Comparison of ENCODE assay signal across 10 mouse cellular contexts in the genomic region with DNA sequence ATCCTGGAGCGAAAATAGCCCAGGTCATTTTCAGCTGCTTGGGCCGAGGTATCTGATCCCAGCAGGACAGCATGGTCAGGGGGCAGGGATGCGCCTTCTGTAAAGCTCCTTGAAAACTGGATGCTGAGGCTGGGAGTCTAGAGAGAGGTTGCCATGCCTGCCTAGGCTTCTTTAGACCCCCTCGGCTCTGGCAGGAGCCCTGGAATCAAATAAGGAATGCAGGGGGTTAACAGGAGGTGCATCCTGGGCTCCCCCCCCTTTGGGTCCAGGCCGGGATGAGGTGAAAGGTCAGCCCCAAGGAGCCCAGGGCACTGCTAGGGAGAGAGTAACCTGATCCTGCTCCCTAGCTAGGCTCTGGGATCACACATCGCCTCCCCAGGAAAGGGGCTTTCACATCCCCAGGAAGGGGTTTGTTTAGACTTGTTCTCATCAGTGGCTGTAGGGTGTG. TPM values are rescaled to one million over a fixed set of nuclear protein-coding genes. Genes with fewer than 3 reads are reported as not detected.
DNase-seq lines count a peak whose midpoint lies in the region; ATAC-seq and TF ChIP-seq lines count a peak whose summit lies in the region.
"Had no signal": no experiment of that assay in that cellular context is flagged by ENCODE, and none has a peak within 500 bp of the region (broad histone marks: within the 10 kb centered on the region; RNA-seq: fewer than 3 reads in every experiment).

No protein-coding gene starts in this region.

- peaks cover 96% of the 10 kb centered on the region for H3K4me1 ChIP-seq in forebrain, embryonic 13.5 days
- H3K4me1 ChIP-seq in forebrain, embryonic 14.5 days (ENCODE audit: control insufficient read depth, insufficient read depth, low read length): peaks cover 88% of the 10 kb centered on the region
- H3K4me1 ChIP-seq in liver, embryonic 11.5 days (replicated peaks; ENCODE audit: control insufficient read depth, insufficient read depth, low read length): peaks cover 90% of the 10 kb centered on the region
- H3K4me1 ChIP-seq in liver, postnatal 0 days (ENCODE audit: insufficient read depth): peaks cover 35% of the 10 kb centered on the region
- peaks cover 99% of the 10 kb centered on the region for H3K4me1 ChIP-seq in limb, embryonic 13.5 days
- peaks cover 98% of the 10 kb centered on the region for H3K4me1 ChIP-seq in stomach, embryonic 15.5 days

- H3K27ac ChIP-seq in forebrain, embryonic 13.5 days: peak overlapping the region; percentile 11; the same call in 1 of the 2 replicates
- no peak overlapping the region; the same call in 1 of the 2 replicates for H3K27ac ChIP-seq in forebrain, embryonic 14.5 days (ENCODE audit: low read depth, low read length)
- peak overlapping the region; percentile 86; the same call in 1 of the 2 replicates for H3K27ac ChIP-seq in liver, embryonic 11.5 days (ENCODE audit: low read depth, low read length)
- no peak overlapping the region for H3K27ac ChIP-seq in liver, postnatal 0 days (ENCODE audit: low read depth)
- H3K27ac ChIP-seq in limb, embryonic 13.5 days: peak overlapping the region; percentile 87; the same call in 1 of the 2 replicates
- 0 out of 2 replicates have a peak overlapping the region, but pooled peaks have one; percentile 81 for H3K27ac ChIP-seq in stomach, embryonic 15.5 days
- H3K27ac ChIP-seq: liver, embryonic 15.5 days had no signal

- no peak for ATAC-seq in forebrain, embryonic 13.5 days
- no peak for ATAC-seq in forebrain, embryonic 14.5 days
- ATAC-seq in liver, embryonic 11.5 days (replicated peaks; ENCODE audit: low FRiP score): no peak
- no peak for ATAC-seq in liver, postnatal 0 days
- ATAC-seq in limb, embryonic 13.5 days (ENCODE audit: low FRiP score, low read depth): no peak
- no peak for ATAC-seq in stomach, embryonic 15.5 days (ENCODE audit: insufficient read depth, low FRiP score, low read depth)
- no peak for ATAC-seq in frontal cortex, adult (ENCODE audit: low TSS enrichment)
- ATAC-seq: activated CD4-positive, CD25-positive, alpha-beta regulatory T cell, adult 4 months had no signal

- no peaks in the 10 kb centered on the region for H3K9me3 ChIP-seq in forebrain, embryonic 13.5 days (replicated peaks)
- no peaks in the 10 kb centered on the region for H3K9me3 ChIP-seq in forebrain, embryonic 14.5 days (replicated peaks; ENCODE audit: control insufficient read depth, low read length)
- H3K9me3 ChIP-seq in liver, embryonic 11.5 days (ENCODE audit: control insufficient read depth, low read length): no peaks in the 10 kb centered on the region
- H3K9me3 ChIP-seq in liver, postnatal 0 days (ENCODE audit: low read length): no peaks in the 10 kb centered on the region
- no peaks in the 10 kb centered on the region for H3K9me3 ChIP-seq in limb, embryonic 13.5 days
- H3K9me3 ChIP-seq in stomach, embryonic 15.5 days: no peaks in the 10 kb centered on the region
- H3K9me3 ChIP-seq: liver, embryonic 15.5 days had no signal

- peak overlapping the region; percentile 6; the same call in 1 of the 2 replicates for H3K4me2 ChIP-seq in forebrain, embryonic 13.5 days
- H3K4me2 ChIP-seq in forebrain, embryonic 14.5 days (ENCODE audit: low read length): no peak overlapping the region
- H3K4me2 ChIP-seq in liver, embryonic 11.5 days: no peak overlapping the region
- H3K4me2 ChIP-seq in liver, postnatal 0 days (ENCODE audit: low read depth, low read length): no peak overlapping the region
- H3K4me2 ChIP-seq in limb, embryonic 13.5 days (replicated peaks): peak overlapping the region; percentile 98
- H3K4me2 ChIP-seq in stomach, embryonic 15.5 days: no peak overlapping the region
- H3K4me2 ChIP-seq: liver, embryonic 15.5 days had no signal

- WGBS in forebrain, embryonic 13.5 days: 26% methylated on average over 6 of the region's 6 CpGs
- 22% methylated on average over 6 of the region's 6 CpGs for WGBS in forebrain, embryonic 14.5 days
- WGBS in liver, embryonic 11.5 days: 44% methylated on average over 6 of the region's 6 CpGs
- 67% methylated on average over 6 of the region's 6 CpGs for WGBS in liver, postnatal 0 days (ENCODE audit: insufficient replicate concordance)
- WGBS in limb, embryonic 13.5 days: 18% methylated on average over 6 of the region's 6 CpGs
- 40% methylated on average over 6 of the region's 6 CpGs for WGBS in stomach, embryonic 15.5 days

- H3K27me3 ChIP-seq in forebrain, embryonic 13.5 days: peaks cover 20% of the 10 kb centered on the region
- H3K27me3 ChIP-seq in forebrain, embryonic 14.5 days (replicated peaks; ENCODE audit: control insufficient read depth, insufficient read depth, low read length): 0 out of 2 replicates have a peak, but pooled peaks cover 6% of the 10 kb centered on the region
- H3K27me3 ChIP-seq in liver, embryonic 11.5 days (replicated peaks; ENCODE audit: control insufficient read depth, insufficient read depth, low read length): peaks cover 7% of the 10 kb centered on the region
- peaks cover 12% of the 10 kb centered on the region for H3K27me3 ChIP-seq in liver, postnatal 0 days (ENCODE audit: insufficient read depth, low read length)
- H3K27me3 ChIP-seq in limb, embryonic 13.5 days: no peaks in the 10 kb centered on the region
- H3K27me3 ChIP-seq in stomach, embryonic 15.5 days (replicated peaks): no peaks in the 10 kb centered on the region

- no peak for TF ChIP-seq CTCF in liver, postnatal 0 days (IDR thresholded peaks at IDR 0.05; ENCODE audit: low read depth)

- H3K9ac ChIP-seq in forebrain, embryonic 13.5 days: peak overlapping the region; percentile 37
- no peak overlapping the region; the same call in 1 of the 2 replicates for H3K9ac ChIP-seq in forebrain, embryonic 14.5 days (ENCODE audit: low read length)
- H3K9ac ChIP-seq in liver, embryonic 11.5 days (ENCODE audit: low read depth, low read length): no peak overlapping the region
- H3K9ac ChIP-seq in liver, postnatal 0 days (replicated peaks): no peak overlapping the region
- peak overlapping the region; percentile 39; the same call in 1 of the 2 replicates for H3K9ac ChIP-seq in limb, embryonic 13.5 days
- no peak overlapping the region for H3K9ac ChIP-seq in stomach, embryonic 15.5 days
- H3K9ac ChIP-seq: liver, embryonic 15.5 days had no signal

- no peak overlapping the region for H3K4me3 ChIP-seq in forebrain, embryonic 13.5 days
- H3K4me3 ChIP-seq in forebrain, embryonic 14.5 days (ENCODE audit: low read depth, low read length): no peak overlapping the region
- H3K4me3 ChIP-seq in liver, embryonic 11.5 days (ENCODE audit: low read depth, low read length): no peak overlapping the region
- no peak overlapping the region for H3K4me3 ChIP-seq in liver, postnatal 0 days (ENCODE audit: low read depth, low read length)
- no peak overlapping the region for H3K4me3 ChIP-seq in limb, embryonic 13.5 days
- no peak overlapping the region for H3K4me3 ChIP-seq in stomach, embryonic 15.5 days (replicated peaks)
- H3K4me3 ChIP-seq: liver, embryonic 15.5 days had no signal

- no peak for TF ChIP-seq EP300 in liver, postnatal 0 days (IDR thresholded peaks at IDR 0.05; ENCODE audit: low read depth)

- no peak for DNase-seq in forebrain, embryonic 14.5 days (ENCODE audit: low spot score)
- no peak for DNase-seq in liver, embryonic 11.5 days (ENCODE audit: low spot score)
- DNase-seq in liver, postnatal 0 days: no peak
- DNase-seq in ovary, postnatal 14 days (ENCODE audit: low spot score): no peak

- H3K36me3 ChIP-seq in forebrain, embryonic 13.5 days (ENCODE audit: poor library complexity, severe bottlenecking): no peaks in the 10 kb centered on the region
- H3K36me3 ChIP-seq in forebrain, embryonic 14.5 days (ENCODE audit: control insufficient read depth, insufficient read depth, low read length): no peaks in the 10 kb centered on the region
- no peaks in the 10 kb centered on the region for H3K36me3 ChIP-seq in liver, embryonic 11.5 days (ENCODE audit: control insufficient read depth, insufficient read depth, low read length)
- no peaks in the 10 kb centered on the region for H3K36me3 ChIP-seq in liver, postnatal 0 days (replicated peaks; ENCODE audit: insufficient read depth, low read length)
- no peaks in the 10 kb centered on the region for H3K36me3 ChIP-seq in limb, embryonic 13.5 days
- H3K36me3 ChIP-seq in stomach, embryonic 15.5 days: no peaks in the 10 kb centered on the region
- H3K36me3 ChIP-seq: liver, embryonic 15.5 days had no signal

RNA-seq across cellular contexts. Expression of a gene that starts 33.6 kb away (rescaled TPM):
- 7.3 and 8.1 TPM in 2 replicates for polyA plus RNA-seq in forebrain, embryonic 13.5 days (2015; fragmentation: Nextera tagmentation; extraction: Ambion mirVana)
- 8.6 and 12.2 TPM in 2 replicates for polyA plus RNA-seq in forebrain, embryonic 14.5 days (2014; fragmentation: Nextera tagmentation; extraction: Ambion mirVana)
- 5.1 and 6.1 TPM in 2 replicates for polyA plus RNA-seq in liver, embryonic 11.5 days (2014; fragmentation: Nextera tagmentation; extraction: Ambion mirVana)
- polyA plus RNA-seq in liver, postnatal 0 days (2015; fragmentation: Nextera tagmentation; extraction: Ambion mirVana): 0.76 and 0.87 TPM in 2 replicates
- 11.3 and 11.5 TPM in 2 replicates for polyA plus RNA-seq in limb, embryonic 13.5 days (2015; fragmentation: Nextera tagmentation; extraction: Ambion mirVana)
- polyA plus RNA-seq in stomach, embryonic 15.5 days (2015; fragmentation: Nextera tagmentation; extraction: Ambion mirVana): 8.2 and 9.3 TPM in 2 replicates

Comparison
In these comparisons a context has a peak if more than half of its experiments do, and no peak if none do; other contexts are left out.
1. H3K27ac ChIP-seq: peak in forebrain, embryonic 13.5 days (single experiment), liver, embryonic 11.5 days (single experiment), limb, embryonic 13.5 days (single experiment) and stomach, embryonic 15.5 days (single experiment); none in forebrain, embryonic 14.5 days (single experiment) and liver, postnatal 0 days (single experiment).
2. H3K4me2 ChIP-seq: peak in forebrain, embryonic 13.5 days (single experiment) and limb, embryonic 13.5 days (single experiment); none in forebrain, embryonic 14.5 days (single experiment), liver, embryonic 11.5 days (single experiment), liver, postnatal 0 days (single experiment) and stomach, embryonic 15.5 days (single experiment).
3. H3K9ac ChIP-seq: peak in forebrain, embryonic 13.5 days (single experiment) and limb, embryonic 13.5 days (single experiment); none in forebrain, embryonic 14.5 days (single experiment), liver, embryonic 11.5 days (single experiment), liver, postnatal 0 days (single experiment) and stomach, embryonic 15.5 days (single experiment).